Mouse (Mus musculus): ENCODE results near the gene Tra2a.

Gene Tra2a

GRCm38 (mm10) chr6:49214086-49214927, 49.5 kb downstream of the Tra2a start:
- intact Hi-C loops (cut with DNase I) = no loop called here

- intact Hi-C loops (cut with DNase I) = no loop called here
These were observed 50.2 kb downstream of the Tra2a start for GRCm38 (mm10) chr6:49213581-49214085.

- intact Hi-C loops (cut with DNase I) = no loop called here
These were observed 50.8 kb downstream of the Tra2a start for GRCm38 (mm10) chr6:49212931-49213580.

GRCm38 (mm10) chr6:49212141-49212540, 51.7 kb downstream of the Tra2a start:
- intact Hi-C loops (cut with DNase I) = no loop called here

- intact Hi-C loops (cut with DNase I) = no loop called here
These were observed 52.2 kb downstream of the Tra2a start for GRCm38 (mm10) chr6:49211596-49211995.

- intact Hi-C loops (cut with DNase I) = loop anchor here (5.0 kb wide), 1 partner anchor 153 kb away; no protein-coding TSS in a partner anchor
These were observed 53.7 kb downstream of the Tra2a start for GRCm38 (mm10) chr6:49209881-49210854.

GRCm38 (mm10) chr6:49208935-49209334, 54.9 kb downstream of the Tra2a start:
- intact Hi-C loops (cut with DNase I) = loop anchor here (5.0 kb wide), 1 partner anchor 152 kb away; no protein-coding TSS in a partner anchor

- intact Hi-C loops (cut with DNase I) = loop anchor here (5.0 kb wide), 1 partner anchor 151 kb away; no protein-coding TSS in a partner anchor
These were observed 55.4 kb downstream of the Tra2a start for GRCm38 (mm10) chr6:49208297-49208930.

- intact Hi-C loops (cut with DNase I) = loop anchor here (5.0 kb wide), 1 partner anchor 149 kb away; no protein-coding TSS in a partner anchor
These were observed 57.4 kb downstream of the Tra2a start for GRCm38 (mm10) chr6:49206416-49206815.

- intact Hi-C loops (cut with DNase I) = no loop called here
These were observed 68.6 kb downstream of the Tra2a start for GRCm38 (mm10) chr6:49195188-49195587.

- intact Hi-C loops (cut with DNase I) = no loop called here
These were observed 69.3 kb downstream of the Tra2a start for GRCm38 (mm10) chr6:49194536-49194935.

Measured in adrenal gland (tissue).